Mouse (Mus musculus): ENCODE measurements around the gene Adamts16.

Gene Adamts16

GRCm38 (mm10) chr13:70762586-70762985, 79.0 kb downstream of the Adamts16 start:
- no peak for DNase-seq (ENCODE audit: low read depth, low spot score)

DNA sequence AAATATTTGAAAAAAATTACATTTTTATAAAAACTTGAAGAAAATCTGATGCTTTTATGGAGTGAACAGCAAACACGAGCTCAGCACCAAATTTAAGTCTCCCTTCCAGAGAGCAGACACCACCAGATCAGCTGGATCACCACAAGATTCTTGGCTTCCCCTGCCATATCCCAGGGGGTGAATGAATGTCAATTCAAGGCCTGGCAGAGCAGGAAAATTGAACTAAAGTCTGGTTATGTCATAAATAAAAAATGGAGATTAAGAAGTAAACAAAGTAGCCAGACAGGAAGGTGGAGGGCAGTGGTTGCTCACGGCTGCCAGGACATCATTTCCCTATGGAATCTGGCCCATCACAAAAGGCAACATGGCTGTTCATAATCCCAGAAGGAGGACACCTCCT, 80.3 kb downstream of the Adamts16 start:
- DNase-seq (ENCODE audit: low read depth, low spot score): no peak

DNA sequence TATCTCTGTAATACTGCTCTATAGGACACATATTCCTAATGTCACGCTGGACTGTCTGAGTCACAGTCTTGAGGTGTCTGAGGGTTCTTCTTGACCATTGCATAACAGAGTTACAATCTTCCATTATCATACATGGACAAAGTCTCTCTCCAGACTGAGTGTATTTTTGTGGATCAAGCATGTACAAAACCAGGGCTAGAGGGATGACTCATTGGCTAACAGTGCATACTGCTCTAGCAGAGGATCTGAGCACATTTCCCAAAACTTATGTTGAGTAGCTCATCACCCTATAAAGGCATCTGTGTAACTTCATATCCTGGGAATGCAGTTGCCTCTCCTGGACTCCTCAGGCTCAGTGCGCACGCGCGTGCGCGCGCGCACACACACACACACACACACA, 81.4 kb downstream of the Adamts16 start:
- no peak for DNase-seq (ENCODE audit: low read depth, low spot score)

DNA sequence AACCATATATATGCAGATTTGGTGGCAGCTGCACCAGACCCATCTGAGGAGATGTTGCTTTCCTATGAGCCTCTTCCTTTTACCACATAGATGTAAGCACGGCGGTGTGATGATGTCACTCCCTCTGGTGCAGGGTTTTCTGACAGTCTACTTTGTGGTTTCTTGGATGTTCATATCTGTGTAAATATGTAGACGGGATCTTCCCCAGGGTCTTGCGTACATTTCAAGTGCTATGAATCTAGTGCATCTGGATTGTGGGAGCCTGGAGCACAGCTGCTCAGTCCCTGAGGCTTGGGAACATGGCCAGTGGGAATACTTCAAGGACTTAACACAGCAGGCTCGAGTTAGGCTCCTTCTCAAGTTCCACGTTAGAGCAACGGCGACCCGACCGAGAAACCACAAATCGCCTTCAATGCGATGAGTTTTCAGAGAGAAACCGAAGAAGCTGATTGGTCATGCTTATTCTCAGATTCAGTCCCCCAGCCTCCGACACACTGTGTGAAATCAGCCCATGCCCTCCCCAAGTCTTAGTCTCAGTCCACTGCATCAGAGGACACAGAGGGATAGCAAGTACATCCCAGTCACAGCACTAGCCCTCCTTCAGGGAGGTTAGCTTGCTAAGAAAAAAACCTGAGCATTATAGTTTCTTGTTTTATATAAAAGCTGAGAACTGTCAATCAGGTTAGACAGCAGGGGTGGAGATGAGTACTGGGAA, 95.2 kb downstream of the Adamts16 start:
- DNase-seq (ENCODE audit: low read depth, low spot score): no peak

- no peak for DNase-seq (ENCODE audit: low read depth, low spot score)
Observed at GRCm38 (mm10) chr13:70744416-70745038, 97.1 kb downstream of the Adamts16 start.

- no peak for DNase-seq (ENCODE audit: low read depth, low spot score)
Observed at GRCm38 (mm10) chr13:70742693-70743092, 98.9 kb downstream of the Adamts16 start.

DNA sequence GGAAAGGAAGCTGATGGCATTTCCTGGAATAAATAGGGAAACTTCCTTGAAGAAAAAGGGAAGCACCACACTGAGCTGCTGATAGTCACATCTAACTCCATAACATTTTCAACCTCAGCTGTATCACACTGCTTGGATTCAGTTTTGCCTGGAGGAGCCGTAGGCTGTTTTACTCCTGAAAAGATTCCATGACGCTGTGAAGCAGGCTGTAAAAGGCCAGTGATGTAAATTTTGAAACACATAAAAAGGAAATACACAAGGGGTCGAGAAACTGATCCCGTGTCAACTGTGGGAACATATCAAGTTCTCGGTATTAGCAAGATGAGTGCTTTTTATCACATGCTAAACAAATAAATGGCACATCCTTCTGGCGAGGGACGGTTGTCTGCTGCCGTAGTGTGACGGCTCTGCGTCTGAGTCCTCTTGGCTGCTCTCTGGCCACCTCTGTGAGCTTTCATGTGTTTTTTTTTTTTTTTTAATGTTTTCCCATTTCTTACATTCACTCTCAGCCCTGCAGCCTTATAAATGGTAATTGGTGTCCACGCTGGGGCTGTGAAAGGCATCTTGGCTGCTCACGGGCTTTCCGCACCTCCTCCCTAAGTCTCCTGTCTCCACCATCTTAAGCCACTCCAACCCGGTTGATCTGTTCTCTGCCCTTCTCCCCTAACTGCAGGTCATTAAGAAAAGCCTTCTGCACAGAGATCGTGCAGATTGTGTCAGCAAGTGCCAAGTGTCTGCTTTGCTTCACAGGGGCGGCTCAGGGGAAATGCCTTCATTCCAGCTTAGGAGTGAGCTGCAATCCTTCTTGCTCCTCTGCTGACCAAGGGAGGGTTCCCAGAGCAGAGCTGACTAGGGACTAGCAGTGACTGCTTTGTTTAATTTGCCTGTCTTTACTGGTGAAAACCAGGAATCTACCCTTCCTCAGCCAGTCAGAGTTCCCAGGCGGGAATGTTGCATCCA, 101.0 kb downstream of the Adamts16 start:
- DNase-seq (ENCODE audit: low read depth, low spot score): no peak

GRCm38 (mm10) chr13:70738781-70739180, 102.8 kb downstream of the Adamts16 start:
- no peak for DNase-seq (ENCODE audit: low read depth, low spot score)

- no peak for DNase-seq (ENCODE audit: low read depth, low spot score)
Observed at GRCm38 (mm10) chr13:70736409-70736808, 105.2 kb downstream of the Adamts16 start.

- DNase-seq (ENCODE audit: low read depth, low spot score): no peak
Observed at GRCm38 (mm10) chr13:70734640-70735039, 107.0 kb downstream of the Adamts16 start.

- no peak for DNase-seq (ENCODE audit: low read depth, low spot score)
Observed at GRCm38 (mm10) chr13:70733911-70734310, 107.7 kb downstream of the Adamts16 start.

GRCm38 (mm10) chr13:70733206-70733605, 108.4 kb downstream of the Adamts16 start:
- no peak for DNase-seq (ENCODE audit: low read depth, low spot score)

DNA sequence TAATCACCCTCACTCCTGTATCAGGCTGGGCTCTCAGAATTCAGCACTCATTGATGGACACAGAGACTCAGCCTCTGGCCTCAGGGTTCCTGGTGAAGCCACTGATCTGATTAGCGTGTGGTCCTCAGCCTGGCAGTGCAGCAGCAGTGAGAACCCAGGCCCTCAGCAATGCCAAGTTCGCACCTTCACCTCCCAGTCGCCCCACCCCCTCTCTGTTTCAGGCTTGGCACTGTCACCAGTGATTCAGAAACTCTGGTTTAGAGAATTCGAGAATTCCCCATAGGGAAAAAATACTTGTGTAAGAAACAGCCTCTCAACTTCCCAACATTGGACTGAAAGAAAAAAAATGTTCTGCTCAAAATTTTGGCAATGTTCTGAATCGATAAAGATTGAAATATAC, 108.8 kb downstream of the Adamts16 start:
- DNase-seq (ENCODE audit: low read depth, low spot score): no peak

DNA sequence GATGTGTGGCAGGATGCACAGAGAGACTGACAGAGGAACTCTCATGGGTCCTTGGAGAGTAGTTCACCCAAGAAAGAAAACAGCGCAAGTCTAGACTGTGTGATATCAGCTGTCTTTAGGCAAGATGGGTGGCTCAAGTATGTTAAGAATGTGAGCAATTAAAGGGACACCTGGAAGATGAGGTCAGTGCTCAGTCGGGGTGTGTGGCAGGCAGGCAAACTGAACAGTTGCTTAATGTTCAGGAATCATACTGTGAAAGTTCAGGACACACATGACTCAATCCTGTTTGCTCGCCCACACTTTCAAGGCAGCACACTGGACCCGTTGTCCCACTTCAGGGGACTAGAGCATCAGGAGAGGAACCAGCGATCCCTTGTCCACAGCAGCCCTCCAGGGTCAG, 110.3 kb downstream of the Adamts16 start:
- no peak for DNase-seq (ENCODE audit: low read depth, low spot score)

GRCm38 (mm10) chr13:70729996-70730395, 111.6 kb downstream of the Adamts16 start:
- no peak for DNase-seq (ENCODE audit: low read depth, low spot score)

DNA sequence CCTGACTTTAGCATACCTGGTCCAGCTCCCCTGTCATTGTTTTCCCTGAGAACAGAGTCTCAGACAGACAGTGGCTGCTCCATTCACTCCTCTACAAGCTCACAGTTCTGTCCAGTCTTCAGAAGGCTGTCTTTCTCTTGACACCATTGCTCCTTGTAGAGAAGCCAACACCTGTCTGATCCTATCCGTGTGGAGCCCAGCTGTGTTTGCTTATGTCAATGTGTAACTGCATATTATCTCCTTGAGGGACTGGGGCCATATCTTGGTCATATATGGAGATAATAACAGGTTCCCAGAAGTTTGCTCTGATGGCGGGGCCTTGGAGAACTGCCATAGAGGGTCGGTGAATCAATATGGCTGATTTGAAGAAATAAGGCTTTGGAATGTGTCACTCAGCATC, 115.4 kb downstream of the Adamts16 start:
- DNase-seq (ENCODE audit: low read depth, low spot score): no peak

DNA sequence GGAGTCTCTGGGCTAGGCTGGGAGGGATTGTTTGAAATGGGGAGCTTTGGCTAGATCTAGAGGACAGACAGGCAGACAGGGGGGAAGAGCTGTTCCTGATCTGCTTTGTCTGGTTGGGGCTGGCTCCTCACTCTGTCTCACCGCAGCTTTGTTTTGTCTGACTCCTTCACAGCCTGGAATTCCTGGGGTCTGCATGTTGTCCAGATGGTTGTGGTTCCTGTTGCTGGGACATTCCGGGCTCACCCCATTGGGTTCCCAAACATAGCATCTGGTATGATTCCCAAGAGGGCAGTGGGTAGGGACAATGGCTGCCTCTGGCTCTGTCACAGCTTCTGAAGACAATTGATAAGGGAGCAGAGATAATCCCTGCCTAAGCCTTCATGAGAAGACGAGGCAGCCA, 117.0 kb downstream of the Adamts16 start:
- DNase-seq (ENCODE audit: low read depth, low spot score): no peak

DNA sequence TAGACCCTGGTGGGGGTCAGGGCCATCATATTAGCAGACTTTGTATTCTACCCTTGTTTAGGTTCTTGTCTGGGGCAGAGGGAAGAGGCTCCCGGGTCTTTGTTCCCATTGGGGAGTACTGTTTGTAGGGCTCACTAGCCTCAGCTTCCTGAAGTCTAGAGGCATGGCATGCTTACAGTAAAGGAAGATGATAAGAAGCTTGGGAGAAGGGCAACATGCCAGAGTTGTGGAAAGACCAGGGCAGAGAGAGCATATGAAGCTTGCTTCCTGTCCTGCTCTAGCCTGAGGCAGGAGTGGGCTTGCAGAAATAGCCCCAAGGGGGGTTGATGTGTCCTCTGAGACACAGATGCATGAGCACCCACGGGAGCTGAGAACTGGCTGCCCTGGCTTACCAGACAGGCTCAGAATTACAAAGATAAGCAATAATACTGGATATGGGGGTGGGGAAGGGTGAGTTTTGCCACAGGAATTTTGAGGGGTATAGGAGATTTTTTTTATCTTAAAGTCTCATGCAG, 117.4 kb downstream of the Adamts16 start:
- DNase-seq (ENCODE audit: low read depth, low spot score): no peak

- no peak for DNase-seq (ENCODE audit: low read depth, low spot score)
Observed at GRCm38 (mm10) chr13:70719994-70720393, 121.6 kb downstream of the Adamts16 start.

DNA sequence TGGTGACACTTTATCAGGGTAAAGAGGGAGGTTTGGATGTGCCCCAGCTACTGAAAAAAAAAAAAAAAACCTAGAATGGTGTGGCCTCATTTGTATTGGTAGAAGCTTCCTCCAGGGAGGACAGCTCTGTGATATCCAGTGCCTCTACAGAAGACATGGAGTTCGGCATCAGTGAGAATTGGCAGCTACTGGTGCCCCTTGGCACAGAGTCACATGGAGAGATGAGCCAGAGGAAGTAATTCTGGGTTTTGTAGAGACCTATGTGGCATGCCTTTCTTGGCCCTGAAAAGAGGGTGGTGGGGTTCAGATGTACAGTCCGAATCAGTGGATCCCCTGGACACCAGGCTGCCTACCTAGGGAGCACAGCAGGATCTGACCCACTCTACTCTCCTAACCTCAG, 122.8 kb downstream of the Adamts16 start:
- no peak for DNase-seq (ENCODE audit: low read depth, low spot score)

- no peak for DNase-seq (ENCODE audit: low read depth, low spot score)
Observed at GRCm38 (mm10) chr13:70716022-70716421, 125.6 kb downstream of the Adamts16 start.

Data from WW6 (cell line).